Mouse (Mus musculus): ENCODE results near the gene Ap5b1. TPM values are rescaled to one million over a fixed set of nuclear protein-coding genes. Genes with fewer than 3 reads are reported as not detected.

Ap5b1 gene
- total RNA-seq (2023) = 15.4 to 17.9 TPM (median 15.7 TPM) in 4 replicates

GRCm38 (mm10) chr19:5567534-5568469 lies at the start of gene Ap5b1:
Ap5b1 (plus strand) TSS chr19:5568025.

GRCm38 (mm10) chr19:5560457-5561041 lies 7.3 kb upstream of the Ap5b1 start, which contains the start of gene Ovol1:
Ovol1 (minus strand) TSS chr19:5560646.

GRCm38 (mm10) chr19:5601752-5602541 lies 34.1 kb downstream of the Ap5b1 start, which contains the start of gene Rnaseh2c:
Rnaseh2c (plus strand) TSS chr19:5601873.

GRCm38 (mm10) chr19:5609547-5610404 lies 42.0 kb downstream of the Ap5b1 start, which contains the start of gene Kat5:
Kat5 (minus strand) TSS chr19:5610237.

Other genes starting within 250 kb of the Ap5b1 start
- gene Catsper1, start 232.3 kb upstream of the Ap5b1 start, total RNA-seq (2023) = not detected in 4 replicates
- gene Cst6, start 218.5 kb upstream of the Ap5b1 start, total RNA-seq (2023) = 1.1 TPM in 1 of 4 replicates, not detected in the others
- gene Eif1ad, start 201.3 kb upstream of the Ap5b1 start, total RNA-seq (2023) = 34.9 to 38.5 TPM (median 36.1 TPM) in 4 replicates
- gene Banf1, start 200.9 kb upstream of the Ap5b1 start, total RNA-seq (2023) = 88.3 to 99.9 TPM (median 93.3 TPM) in 4 replicates
- 164 to 192 TPM (median 190 TPM) in 4 replicates for gene Sart1, start 179.3 kb upstream of the Ap5b1 start, total RNA-seq (2023)
- gene Tsga10ip, start 165.5 kb upstream of the Ap5b1 start, total RNA-seq (2023) = not detected in 4 replicates
- 152 to 183 TPM (median 166 TPM) in 4 replicates for gene Drap1, start 143.0 kb upstream of the Ap5b1 start, total RNA-seq (2023)
- 48.5 to 56.8 TPM (median 51.1 TPM) in 4 replicates for gene AI837181, start 142.9 kb upstream of the Ap5b1 start, total RNA-seq (2023)
- 0.41 to 2.4 TPM (median 1.2 TPM) in 4 replicates for gene Fosl1, start 120.5 kb upstream of the Ap5b1 start, total RNA-seq (2023)
- gene Ccdc85b, start 110.1 kb upstream of the Ap5b1 start, total RNA-seq (2023) = 2.5 to 3.4 TPM (median 2.8 TPM) in 4 replicates
- gene Fibp, start 107.4 kb upstream of the Ap5b1 start, total RNA-seq (2023) = 71.4 to 110 TPM (median 105 TPM) in 4 replicates
- gene Ctsw, start 99.5 kb upstream of the Ap5b1 start, total RNA-seq (2023) = 0.92 to 2.5 TPM (median 1.4 TPM) in 4 replicates
- gene Efemp2, start 94.1 kb upstream of the Ap5b1 start, total RNA-seq (2023) = not detected in 4 replicates
- 29.5 to 38.4 TPM (median 36.3 TPM) in 4 replicates for gene Mus81, start 79.6 kb upstream of the Ap5b1 start, total RNA-seq (2023)
- gene Cfl1, start 77.6 kb upstream of the Ap5b1 start, total RNA-seq (2023) = 1,244 to 1,311 TPM (median 1,302 TPM) in 4 replicates
- gene 1700020D05Rik, start 64.2 kb upstream of the Ap5b1 start, total RNA-seq (2023) = 1.6 to 3.8 TPM (median 2.1 TPM) in 4 replicates
- gene Snx32, start 57.5 kb upstream of the Ap5b1 start, total RNA-seq (2023) = 9.1 to 11.3 TPM (median 9.6 TPM) in 4 replicates
- not detected in 4 replicates for gene Ovol1, start 7.4 kb upstream of the Ap5b1 start, total RNA-seq (2023)
- 75.8 to 104 TPM (median 94.4 TPM) in 4 replicates for gene Rnaseh2c, start 33.8 kb downstream of the Ap5b1 start, total RNA-seq (2023)
- 102 to 119 TPM (median 114 TPM) in 4 replicates for gene Kat5, start 42.2 kb downstream of the Ap5b1 start, total RNA-seq (2023)
- 140 to 161 TPM (median 148 TPM) in 4 replicates for gene Rela, start 69.5 kb downstream of the Ap5b1 start, total RNA-seq (2023)
- 565 to 597 TPM (median 588 TPM) in 4 replicates for gene Sipa1, start 95.7 kb downstream of the Ap5b1 start, total RNA-seq (2023)
- 55.2 to 63.2 TPM (median 57.8 TPM) in 4 replicates for gene Map3k11, start 120.7 kb downstream of the Ap5b1 start, total RNA-seq (2023)
- 193 to 226 TPM (median 206 TPM) in 4 replicates for gene Pcnx3, start 120.9 kb downstream of the Ap5b1 start, total RNA-seq (2023)
- not detected in 4 replicates for gene Kcnk7, start 136.3 kb downstream of the Ap5b1 start, total RNA-seq (2023)
- 50.4 to 54.6 TPM (median 51.6 TPM) in 4 replicates for gene Ehbp1l1, start 158.3 kb downstream of the Ap5b1 start, total RNA-seq (2023)
- gene Fam89b, start 161.6 kb downstream of the Ap5b1 start, total RNA-seq (2023) = 18.2 to 22.6 TPM (median 21.3 TPM) in 4 replicates
- not detected in 4 replicates for gene Ltbp3, start 172.9 kb downstream of the Ap5b1 start, total RNA-seq (2023)
- 78.0 to 85.4 TPM (median 79.7 TPM) in 4 replicates for gene Scyl1, start 203.4 kb downstream of the Ap5b1 start, total RNA-seq (2023)

All from B cell, adult 62 days (primary cell).